Mouse (Mus musculus): ENCODE measurements around the gene Taar8c. TPM values are rescaled to one million over a fixed set of nuclear protein-coding genes. Genes with fewer than 3 reads are reported as not detected.
"Not testable (repeated sequence)": the region's sequence is repeated elsewhere in the genome, so short reads cannot be mapped to it uniquely, and the experiment has no call there.

The Taar8c gene
- total RNA-seq, 2 experiments from 2014 or later: not detected

DNA sequence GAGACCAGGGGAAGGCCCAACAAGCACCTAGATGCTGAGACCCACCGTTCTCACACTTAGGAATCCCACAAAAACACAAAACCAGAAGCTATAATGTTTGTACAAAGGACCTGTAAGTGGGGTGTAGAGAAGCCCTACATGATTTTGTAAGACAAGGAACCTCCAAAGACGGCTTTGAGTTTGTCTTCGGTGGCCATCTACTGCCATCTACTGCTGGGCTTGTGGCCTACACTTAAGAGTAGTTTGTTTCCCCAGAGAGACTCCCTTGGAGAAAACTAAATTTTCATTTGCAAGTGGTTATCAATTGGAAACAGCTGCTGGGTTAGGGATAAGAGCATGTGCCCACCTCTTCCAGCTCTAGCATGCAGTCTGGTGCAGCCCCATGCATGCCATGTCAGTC lies 21.5 kb downstream of the Taar8c start:
- ATAC-seq (replicated peaks; ENCODE audit: low FRiP score, poor library complexity, severe bottlenecking): no peak

- not testable (repeated sequence) for ATAC-seq (replicated peaks; ENCODE audit: low FRiP score, poor library complexity, severe bottlenecking)
Observed at GRCm38 (mm10) chr10:24076200-24076599, 25.5 kb downstream of the Taar8c start, which contains the start of gene Taar8a. Taar8a (plus strand) TSS chr10:24076500.

GRCm38 (mm10) chr10:24074751-24075150 lies 27.0 kb downstream of the Taar8c start:
- not testable (repeated sequence) for ATAC-seq (replicated peaks; ENCODE audit: low FRiP score, poor library complexity, severe bottlenecking)

DNA sequence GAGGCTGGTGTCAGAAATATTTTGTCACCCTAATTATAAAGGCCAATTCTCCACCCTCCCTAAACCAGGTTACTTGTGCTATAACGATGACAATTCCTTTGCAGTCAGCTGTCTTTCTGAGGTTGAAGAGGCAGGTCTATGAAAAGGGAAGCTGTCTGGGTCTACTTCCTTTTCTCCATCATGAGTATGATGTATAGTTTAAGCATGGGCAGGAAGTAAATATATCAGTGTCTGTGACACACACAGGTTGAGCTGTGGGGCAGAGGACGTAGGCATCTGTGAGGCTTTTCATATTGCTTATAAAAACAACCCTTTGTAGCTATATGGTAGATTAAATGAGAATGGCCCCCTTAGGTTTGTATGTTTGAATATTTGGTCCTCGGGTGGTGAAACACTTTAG lies 42.7 kb downstream of the Taar8c start:
- ATAC-seq (replicated peaks; ENCODE audit: low FRiP score, poor library complexity, severe bottlenecking): no peak

DNA sequence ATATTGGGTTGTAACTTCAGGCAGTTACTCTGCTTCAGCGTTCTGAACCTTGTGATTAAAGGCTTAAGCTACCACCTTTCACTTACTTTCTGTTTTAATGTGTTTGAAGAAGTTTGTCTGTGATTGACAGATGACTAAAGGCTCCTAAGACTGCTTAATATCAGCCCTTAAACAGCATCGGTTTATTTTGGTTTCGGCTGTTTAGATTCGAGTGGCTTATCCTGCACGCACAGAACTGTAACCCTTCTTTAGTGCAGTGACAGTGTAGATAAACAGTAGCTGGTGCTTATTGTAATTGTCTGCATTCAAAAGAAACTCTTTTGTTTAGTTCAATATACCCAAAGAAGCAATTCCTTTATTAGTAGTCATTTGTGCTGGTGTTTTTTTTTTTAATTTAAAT lies 49.7 kb downstream of the Taar8c start:
- no peak; the same call in 1 of the 2 replicates for ATAC-seq (replicated peaks; ENCODE audit: low FRiP score, poor library complexity, severe bottlenecking)

Other genes with a start within 250 kb of the Taar8c start
- not detected in 2 replicates for gene Vnn1, start 207.2 kb downstream of the Taar8c start, total RNA-seq (2015; ENCODE audit: low replicate concordance)
- gene Vnn1, start 207.2 kb downstream of the Taar8c start, total RNA-seq (2017; ENCODE audit: low replicate concordance): not detected in 2 replicates
- not detected in 2 replicates for gene Taar1, start 181.6 kb downstream of the Taar8c start, total RNA-seq (2015; ENCODE audit: low replicate concordance)
- gene Taar1, start 181.6 kb downstream of the Taar8c start, total RNA-seq (2017; ENCODE audit: low replicate concordance): not detected in 2 replicates
- gene Taar2, start 163.3 kb downstream of the Taar8c start, total RNA-seq (2015; ENCODE audit: low replicate concordance): not detected in 2 replicates
- gene Taar2, start 163.3 kb downstream of the Taar8c start, total RNA-seq (2017; ENCODE audit: low replicate concordance): not detected in 2 replicates
- not detected in 2 replicates for gene Taar3, start 152.4 kb downstream of the Taar8c start, total RNA-seq (2015; ENCODE audit: low replicate concordance)
- gene Taar3, start 152.4 kb downstream of the Taar8c start, total RNA-seq (2017; ENCODE audit: low replicate concordance): not detected in 2 replicates
- gene Taar4, start 141.4 kb downstream of the Taar8c start, total RNA-seq (2015; ENCODE audit: low replicate concordance): not detected in 2 replicates
- gene Taar4, start 141.4 kb downstream of the Taar8c start, total RNA-seq (2017; ENCODE audit: low replicate concordance): not detected in 2 replicates
- not detected in 2 replicates for gene Taar5, start 131.2 kb downstream of the Taar8c start, total RNA-seq (2015; ENCODE audit: low replicate concordance)
- not detected in 2 replicates for gene Taar5, start 131.2 kb downstream of the Taar8c start, total RNA-seq (2017; ENCODE audit: low replicate concordance)
- not detected in 2 replicates for gene Taar6, start 116.3 kb downstream of the Taar8c start, total RNA-seq (2015; ENCODE audit: low replicate concordance)
- not detected in 2 replicates for gene Taar6, start 116.3 kb downstream of the Taar8c start, total RNA-seq (2017; ENCODE audit: low replicate concordance)
- not detected in 2 replicates for gene Taar7a, start 108.4 kb downstream of the Taar8c start, total RNA-seq (2015; ENCODE audit: low replicate concordance)
- not detected in 2 replicates for gene Taar7a, start 108.4 kb downstream of the Taar8c start, total RNA-seq (2017; ENCODE audit: low replicate concordance)
- not detected in 2 replicates for gene Taar7b, start 102.0 kb downstream of the Taar8c start, total RNA-seq (2015; ENCODE audit: low replicate concordance)
- not detected in 2 replicates for gene Taar7b, start 102.0 kb downstream of the Taar8c start, total RNA-seq (2017; ENCODE audit: low replicate concordance)
- not detected in 2 replicates for gene Taar7d, start 74.7 kb downstream of the Taar8c start, total RNA-seq (2015; ENCODE audit: low replicate concordance)
- gene Taar7d, start 74.7 kb downstream of the Taar8c start, total RNA-seq (2017; ENCODE audit: low replicate concordance): not detected in 2 replicates
- not detected in 2 replicates for gene Taar7e, start 64.3 kb downstream of the Taar8c start, total RNA-seq (2015; ENCODE audit: low replicate concordance)
- not detected in 2 replicates for gene Taar7e, start 64.3 kb downstream of the Taar8c start, total RNA-seq (2017; ENCODE audit: low replicate concordance)
- not detected in 2 replicates for gene Taar7f, start 52.4 kb downstream of the Taar8c start, total RNA-seq (2015; ENCODE audit: low replicate concordance)
- gene Taar7f, start 52.4 kb downstream of the Taar8c start, total RNA-seq (2017; ENCODE audit: low replicate concordance): not detected in 2 replicates
- not detected in 2 replicates for gene Taar8a, start 25.4 kb downstream of the Taar8c start, total RNA-seq (2015; ENCODE audit: low replicate concordance)
- not detected in 2 replicates for gene Taar8a, start 25.4 kb downstream of the Taar8c start, total RNA-seq (2017; ENCODE audit: low replicate concordance)
- not detected in 2 replicates for gene Taar8b, start 9.6 kb downstream of the Taar8c start, total RNA-seq (2015; ENCODE audit: low replicate concordance)
- not detected in 2 replicates for gene Taar8b, start 9.6 kb downstream of the Taar8c start, total RNA-seq (2017; ENCODE audit: low replicate concordance)
- not detected in 2 replicates for gene Taar9, start 7.6 kb upstream of the Taar8c start, total RNA-seq (2015; ENCODE audit: low replicate concordance)
- not detected in 2 replicates for gene Taar9, start 7.6 kb upstream of the Taar8c start, total RNA-seq (2017; ENCODE audit: low replicate concordance)
- gene Stx7, start 47.4 kb upstream of the Taar8c start, total RNA-seq (2015; ENCODE audit: low replicate concordance): 25.1 and 25.4 TPM in 2 replicates
- 23.7 and 25.3 TPM in 2 replicates for gene Stx7, start 47.4 kb upstream of the Taar8c start, total RNA-seq (2017; ENCODE audit: low replicate concordance)
- not detected in 2 replicates for gene Moxd1, start 121.6 kb upstream of the Taar8c start, total RNA-seq (2015; ENCODE audit: low replicate concordance)
- gene Moxd1, start 121.6 kb upstream of the Taar8c start, total RNA-seq (2017; ENCODE audit: low replicate concordance): not detected in 2 replicates

Data from erythroblast, adult 5-6 weeks (primary cell).